Mouse (Mus musculus) T-helper 1 cell (primary cell): ENCODE results near the gene Tomm34.

ENCODE experiments used
- in situ Hi-C: fragments of 300-600 bp; cut with MboI, MseI; formaldehyde crosslinking; loops from one replicate; pipeline ENCODE4 v1.15.1; 2025; ENCODE audit warnings: high pct_unique_total_duplicates

Tomm34 gene

DNA sequence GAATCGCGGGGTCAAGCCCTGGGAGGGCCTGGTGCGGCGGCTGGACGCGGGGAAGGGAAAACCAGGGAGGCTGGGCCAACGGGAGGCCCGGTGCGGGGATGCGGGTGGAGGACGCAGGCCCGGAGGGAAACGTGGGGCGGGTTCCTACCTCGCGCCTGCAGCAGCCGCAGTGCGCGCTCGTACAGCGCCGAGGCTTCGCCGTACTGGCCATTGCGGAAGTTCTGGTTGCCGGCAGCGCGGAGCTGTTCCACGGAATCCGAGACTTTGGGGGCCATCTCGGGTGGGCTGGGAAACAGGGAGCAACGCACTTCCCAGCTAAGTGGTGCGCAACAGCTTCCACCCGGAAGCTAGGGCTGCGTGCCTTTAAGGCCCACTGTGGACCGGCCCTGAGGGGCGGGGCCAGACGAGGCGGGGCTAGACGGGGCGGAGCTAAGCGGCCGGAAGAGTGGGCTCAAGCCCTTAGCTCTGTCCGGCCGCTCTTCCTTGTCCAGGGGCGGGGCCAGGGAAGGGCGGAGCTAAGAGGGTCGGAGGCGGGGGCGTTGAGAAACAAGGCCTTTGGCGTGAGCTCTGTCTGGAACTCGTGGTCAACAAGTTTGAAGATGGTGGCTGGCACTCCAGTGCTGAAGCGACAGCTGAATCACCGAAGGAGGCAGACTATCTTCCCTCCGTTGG is at the start of gene Tomm34:
Gene Tomm34 (minus strand): TSS at position 405 of the 672 bp plus-strand sequence.
- in situ Hi-C loops = no loop called here

DNA sequence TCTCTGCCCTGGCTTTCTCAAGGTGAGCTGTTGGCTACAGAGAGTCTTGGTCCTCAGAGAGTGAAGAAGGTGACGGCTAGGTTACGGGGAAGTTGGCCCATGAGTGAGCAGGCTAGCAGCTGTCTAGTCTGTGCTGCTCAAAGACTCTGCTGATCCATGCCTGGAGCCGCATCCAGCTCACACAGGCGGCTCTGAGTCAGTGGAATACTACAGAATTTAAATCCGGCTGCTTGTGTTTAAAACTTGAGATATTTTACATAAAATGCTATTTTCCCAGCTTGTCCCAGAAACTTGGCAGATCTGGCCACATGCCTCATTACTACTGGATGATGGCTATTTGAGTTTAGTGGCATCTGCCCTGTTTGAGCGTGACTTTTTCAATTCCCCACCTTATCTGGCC is 48.5 kb upstream of the Tomm34 start:
- in situ Hi-C loops = no loop called here

DNA sequence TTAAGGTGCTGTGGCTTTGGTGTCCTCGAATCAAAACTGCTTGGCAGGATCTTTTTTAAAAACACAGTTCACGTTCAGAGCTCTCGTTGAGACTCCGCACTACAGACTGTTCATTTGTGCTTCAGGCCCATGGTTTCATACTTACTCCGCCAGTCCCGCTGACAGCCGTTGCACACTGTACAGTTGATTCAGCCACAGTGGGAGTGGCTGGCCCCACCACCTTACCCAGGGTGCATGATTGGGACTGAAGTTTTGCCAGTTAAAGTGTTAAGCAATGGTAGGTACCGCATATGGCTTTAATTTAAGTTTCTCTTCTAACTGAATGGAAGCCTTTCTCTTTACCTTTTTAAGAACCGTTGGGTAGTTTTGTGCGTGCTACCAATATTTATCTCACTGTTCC is 44.6 kb upstream of the Tomm34 start:
- in situ Hi-C loops = no loop called here

DNA sequence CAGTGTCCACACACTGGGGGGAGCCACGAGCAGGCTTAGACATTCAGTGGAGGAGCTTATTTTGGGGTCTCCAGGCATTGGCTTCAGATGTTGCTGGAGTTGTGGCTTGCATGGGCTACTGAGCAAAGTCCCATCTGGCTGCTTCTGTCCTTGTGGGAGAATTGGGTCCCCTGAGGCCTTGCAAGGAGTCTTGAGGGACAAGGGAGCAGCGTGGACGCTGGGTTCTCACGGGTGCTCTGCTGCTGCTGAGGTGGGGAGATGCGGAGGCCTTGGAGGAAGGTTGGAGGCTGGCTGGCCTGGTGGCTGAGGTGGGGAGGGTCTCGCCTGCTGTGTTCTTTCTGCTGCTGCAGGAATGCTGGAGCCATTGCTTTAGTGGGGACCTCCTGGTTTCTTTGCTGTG is 43.1 kb upstream of the Tomm34 start:
- in situ Hi-C loops = no loop called here

DNA sequence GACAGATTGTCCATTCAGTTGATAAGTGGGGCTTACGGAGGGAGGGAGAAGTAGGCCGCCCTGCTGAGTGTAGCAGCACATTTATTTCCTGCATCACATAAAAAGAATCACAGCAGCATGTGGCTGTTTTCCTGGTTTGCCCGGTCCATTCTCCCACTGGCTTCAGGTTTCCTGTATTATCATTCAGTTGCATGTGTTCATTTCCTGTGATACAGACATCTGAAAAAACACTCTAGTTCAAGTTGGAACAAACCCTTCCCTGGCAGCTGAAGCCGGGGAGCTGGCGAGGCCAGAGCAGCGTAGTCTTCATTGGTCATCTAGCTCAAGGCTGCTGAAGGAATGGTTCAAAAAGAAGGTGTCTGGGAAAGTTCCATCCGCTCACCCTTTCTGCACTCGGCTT is 40.6 kb upstream of the Tomm34 start:
- in situ Hi-C loops = no loop called here

DNA sequence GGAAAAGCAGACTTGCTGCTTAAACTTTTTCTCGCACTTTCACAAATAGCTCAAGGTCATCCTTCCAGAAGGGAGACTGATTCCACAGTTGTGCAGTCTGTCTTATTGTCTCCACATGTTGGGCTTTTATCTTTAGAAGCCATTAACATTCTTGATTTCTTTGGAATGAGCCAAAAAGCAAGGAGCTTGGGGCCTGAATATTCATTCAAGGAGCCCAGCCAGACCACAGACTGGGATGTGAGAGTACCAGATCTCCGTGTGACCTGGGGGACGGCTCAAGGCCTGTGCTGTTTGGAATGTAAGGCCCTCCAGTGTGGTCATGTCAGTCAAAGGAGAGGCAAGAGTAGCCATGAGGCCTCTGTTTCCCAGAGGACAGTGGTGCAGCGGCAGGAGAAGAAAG is 37.5 kb upstream of the Tomm34 start:
- in situ Hi-C loops = no loop called here

DNA sequence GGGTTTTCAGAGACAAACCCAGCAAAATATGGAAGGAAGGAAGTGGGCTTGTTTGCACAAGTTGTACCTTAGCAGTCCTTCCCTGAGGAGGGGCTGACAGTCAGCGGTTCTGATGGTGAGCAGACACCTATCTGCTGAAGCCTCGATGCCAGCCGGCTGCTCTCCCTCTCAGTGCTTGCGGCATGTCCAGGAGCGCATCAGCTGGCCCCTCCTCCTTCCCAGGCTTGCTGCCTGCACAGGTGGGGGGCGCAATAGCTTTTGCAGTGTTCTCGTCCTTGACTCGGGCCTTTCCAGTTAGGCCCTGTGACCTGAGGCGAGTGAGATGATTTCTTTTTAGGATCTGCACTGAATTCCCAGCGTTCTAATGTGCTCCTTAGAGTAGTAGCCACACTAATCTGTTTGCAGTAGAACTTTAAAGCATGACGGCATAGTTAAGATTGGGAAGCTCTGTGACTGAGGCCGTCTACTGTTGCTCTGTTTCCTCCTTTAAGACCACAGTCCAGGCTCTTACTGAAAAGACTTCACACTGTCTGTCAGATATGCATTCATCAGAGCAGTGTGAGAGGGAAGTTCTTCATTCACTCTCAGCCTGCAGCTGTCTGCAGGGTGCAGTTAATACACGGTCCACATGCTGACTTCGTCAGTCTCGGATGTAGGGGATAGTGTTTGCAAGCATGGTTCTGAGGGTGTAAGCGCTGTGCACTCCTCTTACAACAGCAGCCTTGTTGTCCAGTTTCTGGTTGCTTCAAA is 36.3 kb upstream of the Tomm34 start:
- in situ Hi-C loops = no loop called here

DNA sequence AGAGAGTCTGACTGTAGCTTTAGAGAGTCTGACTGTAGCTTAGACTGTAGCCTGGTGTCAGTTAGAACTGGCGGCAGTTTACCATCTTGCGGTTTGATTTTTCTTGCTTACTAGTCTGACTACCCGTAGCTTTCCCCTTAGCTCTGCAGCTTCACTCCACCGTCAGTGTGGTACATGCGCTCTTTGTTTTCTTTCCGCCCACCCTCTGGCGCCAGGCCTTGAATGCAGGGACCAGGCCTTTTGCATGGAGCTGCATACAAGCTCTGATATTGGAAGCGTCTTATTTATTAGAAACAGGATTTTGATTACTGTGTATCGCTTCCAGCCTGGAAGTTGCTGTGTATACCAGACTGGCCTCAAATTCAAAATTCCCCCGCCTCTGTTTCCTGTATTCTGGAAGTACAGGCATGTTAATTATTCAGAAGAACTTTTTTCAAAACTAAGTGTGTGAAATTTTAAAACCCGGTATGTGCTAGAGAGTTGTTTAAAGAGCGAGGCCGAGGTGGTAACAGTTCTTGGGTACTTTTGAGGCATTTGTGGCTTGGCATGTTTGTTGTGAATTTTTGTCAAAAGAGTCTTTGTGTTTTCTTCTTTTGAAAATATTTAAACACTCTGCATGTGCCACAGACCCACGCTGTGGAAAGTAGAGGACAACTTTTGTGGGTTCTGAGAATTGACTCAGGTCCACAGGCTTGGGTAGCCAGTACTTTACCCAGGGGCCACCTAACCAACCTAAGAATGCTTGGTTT is 35.5 kb upstream of the Tomm34 start:
- in situ Hi-C loops = no loop called here

DNA sequence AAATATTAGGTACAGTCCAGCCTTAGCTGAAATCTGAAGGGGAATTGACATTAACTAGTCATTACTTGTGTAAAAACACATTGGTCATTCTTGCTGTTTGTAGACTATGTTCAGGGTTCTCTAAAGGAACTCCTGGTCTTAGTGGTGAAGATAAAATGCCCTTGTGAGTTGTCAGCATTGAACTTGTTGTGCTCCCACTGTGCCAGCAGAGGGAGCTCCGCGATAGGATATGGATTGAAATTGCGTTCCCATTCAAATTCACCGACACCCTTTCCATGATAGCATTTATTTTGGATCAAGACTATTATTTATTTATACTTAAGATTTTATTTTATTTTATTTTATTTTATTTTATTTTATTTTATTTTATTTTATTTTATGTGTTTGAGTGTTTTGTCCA is 32.5 kb upstream of the Tomm34 start:
- in situ Hi-C loops = no loop called here

DNA sequence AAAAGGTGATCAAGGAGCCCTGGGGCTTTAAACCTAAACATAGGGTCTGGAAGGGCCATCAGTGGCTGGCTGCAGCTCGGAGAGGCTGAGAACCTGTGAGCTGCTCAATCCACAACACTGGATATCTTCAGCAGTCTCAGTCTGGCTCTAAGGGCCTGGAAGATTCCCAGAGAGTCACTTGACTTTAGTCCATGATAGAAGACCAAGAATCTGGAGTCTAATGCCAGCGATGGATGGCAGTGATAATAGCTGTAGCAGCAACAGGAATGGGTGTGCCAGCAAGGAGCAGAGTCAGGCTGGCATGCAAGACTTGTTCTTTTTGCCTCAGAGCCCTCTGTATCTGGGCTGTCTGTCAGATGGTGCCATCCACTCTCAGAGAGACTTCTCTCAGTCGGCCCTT is 31.4 kb upstream of the Tomm34 start:
- in situ Hi-C loops = no loop called here

DNA sequence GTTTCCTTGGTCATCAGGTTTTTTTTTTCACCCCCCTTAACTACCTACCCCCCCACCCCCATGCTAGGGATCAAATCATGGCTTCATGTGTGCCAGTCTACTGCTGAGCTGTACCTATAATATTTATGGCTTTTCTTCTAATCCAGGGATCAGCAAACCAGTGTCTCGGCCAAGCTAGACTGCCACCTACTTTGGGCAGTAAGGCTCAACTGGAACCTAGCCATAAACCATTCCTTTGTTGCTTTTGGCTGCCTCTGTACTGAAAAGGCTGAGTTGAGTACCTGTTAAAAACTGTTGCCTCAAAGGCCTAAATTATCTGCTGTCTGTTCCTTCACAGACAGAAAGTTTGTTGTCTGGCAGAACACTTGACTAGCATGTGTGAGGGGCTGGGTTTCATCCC is 31.0 kb upstream of the Tomm34 start:
- in situ Hi-C loops = no loop called here

DNA sequence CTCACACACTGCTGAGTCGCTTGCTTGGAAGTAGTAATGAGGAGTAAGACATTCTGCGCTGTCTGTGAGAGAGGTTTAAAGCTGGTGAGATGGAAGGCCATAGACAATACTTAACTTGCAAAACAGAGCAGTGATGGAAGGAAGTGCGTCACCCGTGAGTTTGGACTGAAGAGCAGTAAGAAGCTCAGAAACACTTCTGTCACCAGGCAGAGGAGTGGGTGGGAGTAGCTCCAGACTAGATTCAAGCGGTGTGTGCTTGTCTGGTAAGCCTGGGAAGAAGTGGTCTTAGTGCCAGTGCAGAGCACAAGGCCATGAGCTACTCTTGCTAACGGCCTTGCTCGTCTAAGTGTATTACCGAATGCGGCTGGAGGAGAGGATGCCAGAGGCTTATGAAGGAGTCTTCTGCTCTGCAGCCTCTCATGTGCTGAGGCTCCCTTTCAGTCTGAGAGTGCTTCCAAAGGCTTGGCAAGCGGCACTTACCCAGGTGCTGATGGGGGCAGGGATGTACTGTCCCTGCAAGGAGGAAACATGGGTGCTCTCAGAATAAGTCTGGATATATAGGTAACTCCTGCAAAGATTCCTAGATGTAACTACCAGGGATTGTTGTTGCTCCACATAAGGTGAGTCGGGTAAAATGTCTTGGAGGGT is 27.8 kb upstream of the Tomm34 start:
- in situ Hi-C loops = no loop called here

DNA sequence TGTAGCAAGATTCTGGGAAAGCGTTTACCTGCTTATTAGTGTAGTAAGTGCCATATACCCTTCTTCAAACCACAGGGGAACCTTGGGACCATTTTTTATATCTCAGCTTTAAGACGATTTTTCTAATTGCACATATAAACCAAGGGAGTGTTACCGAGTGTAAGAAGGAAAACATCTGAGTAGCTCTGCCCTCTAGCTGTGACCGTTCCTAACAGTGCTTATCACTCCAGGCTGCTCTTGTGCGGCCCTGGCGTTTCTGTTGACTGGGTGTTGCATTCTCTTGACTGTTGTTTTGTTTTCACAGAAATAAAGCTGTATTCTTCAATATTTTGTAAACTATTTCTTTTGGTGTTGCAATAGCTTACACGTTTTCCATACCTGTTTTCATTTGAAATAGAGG is 23.2 kb upstream of the Tomm34 start:
- in situ Hi-C loops = loop anchor here (5.0 kb wide), 1 partner anchor 92 kb away; no protein-coding TSS in a partner anchor

DNA sequence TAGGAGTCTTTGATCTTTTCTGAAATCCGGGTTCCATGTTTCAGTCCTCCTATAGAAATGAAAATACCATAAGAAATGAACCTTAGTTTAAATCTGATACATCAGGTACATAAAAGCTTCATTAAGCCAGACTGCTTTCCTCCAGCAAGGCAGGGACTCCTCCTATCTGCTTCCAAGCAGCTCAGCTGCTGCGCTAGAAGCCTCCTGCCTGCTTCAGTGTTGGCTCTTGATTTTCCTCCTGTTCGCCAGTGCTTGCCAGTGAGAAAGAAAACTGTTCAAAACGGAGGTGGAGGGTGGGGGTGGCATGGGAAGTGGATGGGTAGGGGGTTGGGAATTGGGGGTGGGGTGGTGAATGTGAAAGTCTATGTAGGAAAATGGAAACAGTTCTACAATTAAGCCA is 18.5 kb upstream of the Tomm34 start:
- in situ Hi-C loops = no loop called here

DNA sequence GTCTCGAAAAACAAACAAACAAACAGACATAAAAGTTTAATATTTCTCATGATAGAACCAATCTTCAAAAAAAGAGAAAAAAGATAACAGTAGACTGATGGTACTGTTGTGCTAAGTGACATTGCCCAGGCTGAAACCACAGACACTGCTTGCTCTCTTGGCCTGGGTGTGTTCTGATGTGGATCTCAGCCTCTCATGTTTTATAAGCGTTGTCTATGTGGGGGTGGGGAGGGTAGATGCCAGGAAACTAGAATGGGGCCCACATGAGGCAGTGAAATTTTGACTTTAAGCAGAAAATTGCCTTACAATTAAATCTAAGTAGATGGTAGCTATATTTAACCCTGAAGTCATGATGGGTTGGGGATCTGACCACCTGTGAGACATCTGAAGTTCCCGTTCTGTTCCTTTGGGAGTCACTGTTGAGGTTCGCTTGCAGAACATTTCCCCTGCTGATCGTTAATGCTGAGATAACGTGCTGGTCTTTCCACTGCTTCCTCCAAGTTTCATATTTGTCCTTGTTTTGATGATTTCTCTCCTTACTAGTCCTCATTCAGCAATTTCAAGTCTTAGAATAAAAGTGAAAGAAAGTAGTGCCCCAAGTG is 16.5 kb upstream of the Tomm34 start:
- in situ Hi-C loops = no loop called here

DNA sequence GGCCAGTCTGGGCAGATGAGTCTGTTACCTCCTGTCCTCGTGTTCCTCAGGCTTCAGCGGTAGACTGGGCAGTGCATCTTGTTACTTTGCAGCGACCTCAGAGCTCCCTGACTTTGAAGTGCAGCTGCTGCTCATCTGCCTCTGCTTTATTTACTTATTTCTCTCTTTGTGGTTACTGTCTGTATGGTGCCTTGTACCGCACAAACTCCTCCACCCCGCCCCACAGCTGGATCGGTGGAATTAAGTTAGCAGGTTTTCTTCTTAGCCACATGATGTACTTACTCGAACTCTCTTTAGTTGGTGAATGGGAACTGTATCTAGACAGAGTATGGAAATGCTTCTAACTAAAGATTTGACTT is 13.4 kb upstream of the Tomm34 start:
- in situ Hi-C loops = no loop called here

DNA sequence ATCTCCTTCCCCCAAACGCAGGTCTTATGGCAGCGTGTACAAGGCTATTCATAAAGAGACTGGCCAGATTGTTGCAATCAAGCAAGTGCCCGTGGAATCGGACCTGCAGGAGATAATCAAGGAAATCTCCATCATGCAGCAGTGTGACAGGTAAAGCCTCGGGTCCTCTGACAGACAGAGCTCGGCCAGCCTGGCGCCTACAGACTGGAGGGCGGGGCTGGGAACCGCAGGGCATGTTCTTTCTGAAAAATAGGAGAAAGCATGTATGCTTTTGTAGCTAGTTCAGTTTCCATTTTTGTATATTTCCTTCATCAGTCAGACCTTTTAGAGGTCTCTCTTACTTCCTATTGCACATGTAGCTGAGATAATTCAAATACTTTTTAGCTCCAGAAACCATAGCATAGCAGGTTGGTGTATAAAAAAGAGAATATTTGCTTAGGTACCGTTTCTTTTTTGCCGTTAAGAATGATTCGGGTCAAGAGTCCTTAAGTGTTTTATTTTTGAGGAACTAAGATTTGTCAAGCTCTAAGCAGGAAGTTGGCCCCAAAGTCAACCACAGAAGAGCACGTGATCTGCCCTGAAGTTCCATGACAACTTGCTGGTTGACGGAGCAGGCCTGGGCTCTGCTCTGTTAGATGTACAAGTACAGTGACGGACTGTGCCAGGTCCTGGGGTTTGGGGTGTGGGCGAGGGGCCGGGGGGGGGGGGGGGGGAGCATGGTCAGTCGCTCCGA is 12.8 kb upstream of the Tomm34 start:
- in situ Hi-C loops = no loop called here

DNA sequence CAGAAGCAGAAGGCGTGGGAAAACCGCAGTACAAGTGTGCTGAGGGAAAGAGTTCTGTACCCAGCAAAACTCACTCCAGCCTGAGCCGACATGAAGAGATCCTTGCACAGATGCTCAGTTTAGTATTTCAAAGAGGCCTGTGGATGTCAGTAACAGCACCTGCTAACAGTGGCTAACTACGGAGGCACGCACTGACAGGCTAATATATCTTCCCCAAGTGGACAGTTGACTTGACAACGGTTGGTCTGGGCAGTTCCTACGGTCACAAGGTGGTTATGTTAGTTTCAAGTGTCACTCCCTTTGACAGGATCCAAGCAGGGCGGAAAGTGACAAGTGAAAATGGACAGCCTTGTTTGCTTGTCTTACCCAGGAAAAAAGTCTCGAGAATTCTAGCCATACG is 11.2 kb upstream of the Tomm34 start:
- in situ Hi-C loops = no loop called here

DNA sequence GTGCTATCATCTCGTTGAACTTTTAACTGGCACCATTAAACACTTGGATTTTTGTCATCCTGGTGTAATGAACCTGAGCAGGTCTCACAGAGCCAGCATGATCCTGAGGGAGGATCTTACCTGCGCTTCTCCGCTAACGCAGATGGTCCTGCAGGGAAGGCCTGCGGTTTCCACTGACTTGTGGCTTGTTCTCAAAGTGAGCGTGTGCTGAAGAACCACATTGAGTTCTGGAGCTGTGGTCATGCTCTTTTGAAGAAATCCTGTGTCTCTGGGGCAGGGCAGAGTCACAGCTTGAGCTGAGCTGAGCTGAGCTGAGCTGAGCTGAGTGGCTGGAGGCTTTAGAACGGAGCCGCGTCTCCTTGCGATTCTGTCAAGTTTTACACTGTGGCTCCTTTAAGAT is 10.6 kb upstream of the Tomm34 start:
- in situ Hi-C loops = no loop called here

DNA sequence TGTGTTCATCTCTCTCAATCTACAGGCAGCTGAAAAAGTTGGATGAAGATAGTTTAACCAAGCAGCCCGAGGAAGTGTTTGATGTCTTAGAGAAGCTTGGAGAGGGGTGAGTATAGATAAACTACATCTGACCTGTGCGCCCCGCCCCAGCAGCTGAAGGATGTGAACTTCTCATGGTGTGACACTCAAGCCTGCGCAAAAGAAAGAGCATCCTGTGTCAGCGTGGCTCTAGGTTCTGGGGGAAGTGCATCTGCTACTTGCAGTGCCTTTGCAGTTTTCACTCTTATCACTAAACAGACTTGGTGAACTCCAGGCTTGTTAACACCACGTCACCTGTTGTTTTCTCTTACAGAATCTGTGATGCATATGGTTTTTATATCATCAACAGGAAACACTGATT is 8.5 kb upstream of the Tomm34 start:
- in situ Hi-C loops = no loop called here

DNA sequence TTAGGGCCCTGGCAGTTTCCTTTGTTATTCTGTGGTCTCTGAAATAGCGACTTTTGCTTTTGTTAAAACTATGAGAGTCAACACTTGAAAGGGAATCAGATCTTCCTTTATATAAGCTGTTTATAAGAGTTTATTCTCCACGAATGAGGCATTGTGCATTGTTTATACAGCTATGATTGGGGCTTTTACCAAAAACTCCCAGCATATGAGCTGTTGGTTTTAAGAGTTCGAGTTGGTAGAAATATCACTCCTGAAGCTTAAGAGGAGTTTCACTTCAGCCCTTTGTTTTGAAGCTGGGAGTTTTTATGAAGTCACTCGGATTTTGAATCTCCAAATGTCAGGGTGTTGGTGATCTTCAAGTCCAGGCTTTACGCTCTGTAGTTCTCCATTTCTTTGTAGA is 6.9 kb upstream of the Tomm34 start:
- in situ Hi-C loops = no loop called here
